Mouse (Mus musculus): ENCODE results near the gene Zfhx3.

GRCm38 (mm10) chr8:108573295-108574017 is 631.0 kb downstream of the Zfhx3 start:
- no peak for TF ChIP-seq POLR2A (IDR thresholded peaks at IDR 0.05; ENCODE audit: low read depth, low read length)
- no peak for TF ChIP-seq CTCF (conservative IDR thresholded peaks at IDR 0.05; ENCODE audit: insufficient read depth, insufficient read length, low read depth, low read length)

Measured in kidney, adult 2 months (tissue).